Mouse (Mus musculus) hindbrain, embryonic 10.5 days (tissue): ENCODE measurements at regions not wholly inside any gene's neighbourhood (a gene's known extent, or its start where the extent isn't known, plus 50 kb on each side); places are given as distances from the start of the nearest gene placed in this dataset.
A peak's percentile ranks its signal among the peaks of the same experiment; 100 is the strongest.

Source experiments
- DNase-seq: peaks from one replicate; pipeline ENCODE4 v3.0.0-alpha.2; 2017; ENCODE audit warnings: low spot score
- H3K27ac ChIP-seq: fragments of 300-500 bp; sonication (generic); 2 replicates; pipeline ENCODE4 v1.5.1; 2016; ENCODE audit warnings: mild to moderate bottlenecking, moderate library complexity
- H3K27me3 ChIP-seq: fragments of 300-500 bp; sonication (generic); 2 replicates; pipeline ENCODE4 v1.6.1; 2016; ENCODE audit warnings: mild to moderate bottlenecking; ENCODE audit not compliant: poor library complexity, insufficient read depth, severe bottlenecking
- H3K36me3 ChIP-seq: fragments of 300-500 bp; sonication (generic); 2 replicates; pipeline ENCODE4 v1.6.1; 2016; ENCODE audit warnings: mild to moderate bottlenecking, moderate library complexity
- H3K4me1 ChIP-seq: fragments of 300-500 bp; sonication (generic); replicated peaks from 2 replicates; pipeline ENCODE4 v1.6.1; 2016; ENCODE audit warnings: mild to moderate bottlenecking
- H3K4me3 ChIP-seq: fragments of 300-500 bp; sonication (generic); 2 replicates; pipeline ENCODE4 v1.5.1; 2016; ENCODE audit warnings: mild to moderate bottlenecking, moderate library complexity
- H3K9me3 ChIP-seq: fragments of 300-500 bp; sonication (generic); 2 replicates; pipeline ENCODE4 v1.6.1; 2016; ENCODE audit warnings: mild to moderate bottlenecking, moderate library complexity
- WGBS: fragments of 180-500 bp; shearing (Covaris S2); methylation state at CpG from one replicate; pipeline ENCODE4 v1.1.7; 2016; 5-methylcytosine and 5-hydroxymethylcytosine counted together

GRCm38 (mm10) chr10:84021167-84022120 lies 298.8 kb downstream of the 1500009L16Rik start:
- Histone ChIP-seq H3K9me3 (no peaks in the 10 kb centered on the region), H3K36me3 (no peaks in the 10 kb centered on the region), H3K4me3 (no peak overlapping the region), H3K4me1 (peaks cover 29% of the 10 kb centered on the region), H3K27me3 (no peaks in the 10 kb centered on the region), H3K27ac (peak overlapping the region; percentile 45)
- WGBS = 75% methylated on average over 12 of the region's 12 CpGs
- peak; percentile 33 for DNase-seq

- Histone ChIP-seq H3K36me3 (no peaks in the 10 kb centered on the region), H3K27ac (no peak overlapping the region), H3K4me1 (peaks cover 25% of the 10 kb centered on the region), H3K9me3 (peaks cover 10% of the 10 kb centered on the region; the same call in 1 of the 2 replicates), H3K27me3 (no peaks in the 10 kb centered on the region), H3K4me3 (no peak overlapping the region)
- no peak for DNase-seq
- WGBS = 91% methylated on average over 4 of the region's 4 CpGs
Observed at GRCm38 (mm10) chr10:84024294-84024693, 301.6 kb downstream of the 1500009L16Rik start.

- H3K36me3 ChIP-seq = no peaks in the 10 kb centered on the region
- H3K4me3 ChIP-seq = no peak overlapping the region
- 73% methylated on average over 8 of the region's 8 CpGs for WGBS
- H3K27ac ChIP-seq = no peak overlapping the region
- peaks cover 11% of the 10 kb centered on the region; the same call in 1 of the 2 replicates for H3K9me3 ChIP-seq
- DNase-seq = no peak
- no peaks in the 10 kb centered on the region for H3K27me3 ChIP-seq
- H3K4me1 ChIP-seq = peaks cover 19% of the 10 kb centered on the region
Observed at GRCm38 (mm10) chr10:84024901-84025300, 302.2 kb downstream of the 1500009L16Rik start.

- H3K27ac ChIP-seq = no peak overlapping the region
- no peaks in the 10 kb centered on the region for H3K4me1 ChIP-seq
- WGBS = 69% methylated on average over 4 of the region's 4 CpGs
- H3K27me3 ChIP-seq = no peaks in the 10 kb centered on the region
- H3K4me3 ChIP-seq = no peak overlapping the region
- H3K36me3 ChIP-seq = no peaks in the 10 kb centered on the region
- DNase-seq = no peak
- peaks cover 11% of the 10 kb centered on the region; the same call in 1 of the 2 replicates for H3K9me3 ChIP-seq
Observed at GRCm38 (mm10) chr10:84026798-84027197, 304.1 kb downstream of the 1500009L16Rik start.

GRCm38 (mm10) chr10:84036131-84036877 lies 313.6 kb downstream of the 1500009L16Rik start:
- no peak for DNase-seq
- peak overlapping the region; percentile 29; the same call in 1 of the 2 replicates for H3K27ac ChIP-seq
- H3K27me3 ChIP-seq = no peaks in the 10 kb centered on the region
- no peaks in the 10 kb centered on the region; the same call in 1 of the 2 replicates for H3K9me3 ChIP-seq
- H3K36me3 ChIP-seq = no peaks in the 10 kb centered on the region
- WGBS = 73% methylated on average over 11 of the region's 11 CpGs
- H3K4me1 ChIP-seq = peaks cover 8% of the 10 kb centered on the region
- no peak overlapping the region for H3K4me3 ChIP-seq

- H3K4me1 ChIP-seq = no peaks in the 10 kb centered on the region
- no peaks in the 10 kb centered on the region for H3K36me3 ChIP-seq
- DNase-seq = no peak
- no peaks in the 10 kb centered on the region for H3K27me3 ChIP-seq
- no peak overlapping the region for H3K4me3 ChIP-seq
- no peak overlapping the region for H3K27ac ChIP-seq
- no peaks in the 10 kb centered on the region for H3K9me3 ChIP-seq
- WGBS = 81% methylated on average over 5 of the region's 5 CpGs
Observed at GRCm38 (mm10) chr10:84048706-84049105, 326.0 kb downstream of the 1500009L16Rik start.

GRCm38 (mm10) chr10:84052696-84053095 lies 330.0 kb downstream of the 1500009L16Rik start:
- 88% methylated on average over 8 of the region's 8 CpGs for WGBS
- no peak overlapping the region for H3K4me3 ChIP-seq
- H3K27me3 ChIP-seq = no peaks in the 10 kb centered on the region
- H3K36me3 ChIP-seq = no peaks in the 10 kb centered on the region
- H3K9me3 ChIP-seq = no peaks in the 10 kb centered on the region
- no peak for DNase-seq
- H3K27ac ChIP-seq = no peak overlapping the region
- H3K4me1 ChIP-seq = peaks cover 20% of the 10 kb centered on the region

- 76% methylated on average over 6 of the region's 6 CpGs for WGBS
- H3K9me3 ChIP-seq = no peaks in the 10 kb centered on the region
- H3K27ac ChIP-seq = peak overlapping the region; percentile 35
- H3K4me1 ChIP-seq = peaks cover 26% of the 10 kb centered on the region
- H3K4me3 ChIP-seq = no peak overlapping the region
- peaks cover 3% of the 10 kb centered on the region; the same call in 1 of the 2 replicates for H3K27me3 ChIP-seq
- no peaks in the 10 kb centered on the region for H3K36me3 ChIP-seq
- no peak for DNase-seq
Observed at GRCm38 (mm10) chr10:84054551-84055336, 332.1 kb downstream of the 1500009L16Rik start.

GRCm38 (mm10) chr10:84055402-84056167 lies 332.9 kb downstream of the 1500009L16Rik start:
- Histone ChIP-seq H3K4me3 (no peak overlapping the region), H3K27me3 (peaks cover 3% of the 10 kb centered on the region; the same call in 1 of the 2 replicates), H3K9me3 (no peaks in the 10 kb centered on the region), H3K27ac (peak overlapping the region; percentile 23), H3K4me1 (peaks cover 34% of the 10 kb centered on the region), H3K36me3 (no peaks in the 10 kb centered on the region)
- DNase-seq = no peak
- WGBS = 70% methylated on average over 10 of the region's 10 CpGs

GRCm38 (mm10) chr10:84056323-84057169 lies 333.9 kb downstream of the 1500009L16Rik start:
- no peak for DNase-seq
- peaks cover 44% of the 10 kb centered on the region for H3K4me1 ChIP-seq
- H3K27ac ChIP-seq = no peak overlapping the region
- H3K36me3 ChIP-seq = no peaks in the 10 kb centered on the region
- H3K9me3 ChIP-seq = no peaks in the 10 kb centered on the region
- H3K4me3 ChIP-seq = no peak overlapping the region
- 88% methylated on average over 14 of the region's 14 CpGs for WGBS
- H3K27me3 ChIP-seq = peaks cover 3% of the 10 kb centered on the region; the same call in 1 of the 2 replicates

- no peaks in the 10 kb centered on the region for H3K36me3 ChIP-seq
- peaks cover 3% of the 10 kb centered on the region; the same call in 1 of the 2 replicates for H3K27me3 ChIP-seq
- H3K27ac ChIP-seq = peak overlapping the region; percentile 16; the same call in 1 of the 2 replicates
- H3K4me1 ChIP-seq = peaks cover 45% of the 10 kb centered on the region
- H3K9me3 ChIP-seq = no peaks in the 10 kb centered on the region
- DNase-seq = no peak
- 88% methylated on average over 2 of the region's 2 CpGs for WGBS
- H3K4me3 ChIP-seq = no peak overlapping the region
Observed at GRCm38 (mm10) chr10:84058301-84058700, 335.6 kb downstream of the 1500009L16Rik start.
